18 mouse cellular contexts compared by ENCODE assay signal in genomic region chr17:85266831-85267422, GRCm38 (mm10).
"Had no signal": no experiment of that assay in that cellular context is flagged by ENCODE, and none has a peak within 500 bp of the region (broad histone marks: within the 10 kb centered on the region; RNA-seq: fewer than 3 reads in every experiment).

No protein-coding gene starts in this region.

- H3K36me3 ChIP-seq: midbrain, embryonic 10.5 days; midbrain, embryonic 12.5 days; neural tube, embryonic 13.5 days; neural tube, embryonic 15.5 days had no signal

- DNase-seq: lung, embryonic 14.5 days; lung, postnatal 10 days; lung, postnatal 4 days; midbrain, embryonic 14.5 days; retina, postnatal 1 day; right cerebral cortex, adult 18-20 months; right cerebral cortex, postnatal 25 days; right cerebral cortex, postnatal 4 days; spleen, adult 18-20 months; thymus, adult 18-20 months; thymus, postnatal 25 days; thymus, postnatal 4 days had no signal

- H3K4me2 ChIP-seq: lung, embryonic 14.5 days; midbrain, embryonic 12.5 days; neural tube, embryonic 13.5 days; neural tube, embryonic 15.5 days had no signal

- H3K27me3 ChIP-seq: neural tube, embryonic 13.5 days; neural tube, embryonic 15.5 days had no signal

- ATAC-seq: midbrain, embryonic 16.5 days had no signal

- H3K27ac ChIP-seq: midbrain, embryonic 10.5 days; midbrain, embryonic 12.5 days; neural tube, embryonic 13.5 days; neural tube, embryonic 15.5 days had no signal

- H3K9ac ChIP-seq: lung, embryonic 14.5 days; midbrain, embryonic 12.5 days; neural tube, embryonic 13.5 days; neural tube, embryonic 15.5 days had no signal

- H3K9me3 ChIP-seq: midbrain, embryonic 10.5 days; midbrain, embryonic 12.5 days; neural tube, embryonic 13.5 days; neural tube, embryonic 15.5 days had no signal

- H3K4me3 ChIP-seq: midbrain, embryonic 10.5 days; midbrain, embryonic 12.5 days; myocyte; neural tube, embryonic 13.5 days; neural tube, embryonic 15.5 days had no signal

- H3K4me1 ChIP-seq: neural tube, embryonic 15.5 days had no signal
